Mouse (Mus musculus) heart, embryonic 16.5 days (tissue): ENCODE data around the gene Col6a2. TPM values are rescaled to one million over a fixed set of nuclear protein-coding genes. Genes with fewer than 3 reads are reported as not detected.

Source experiments
- ATAC-seq: fragments of 200-750 bp; cut with Nextera tagmentation; replicated peaks from 2 replicates; pipeline ENCODE4 v1.8.0; 2017; ENCODE audit warnings: moderate number of reproducible peaks; ENCODE audit not compliant: insufficient read depth, low FRiP score; ENCODE audit errors: extremely low read depth
- H3K27ac ChIP-seq: fragments of 300-500 bp; sonication (generic); 2 replicates; pipeline ENCODE4 v1.5.1; 2014; ENCODE audit warnings: mild to moderate bottlenecking, low read length, control low read depth, moderate library complexity
- H3K27me3 ChIP-seq: fragments of 300-500 bp; sonication (generic); 2 replicates; pipeline ENCODE4 v1.6.1; 2014; ENCODE audit warnings: low read length, mixed read lengths; ENCODE audit not compliant: control insufficient read depth, insufficient read depth
- H3K36me3 ChIP-seq: fragments of 300-500 bp; sonication (generic); 2 replicates; pipeline ENCODE4 v1.6.1; 2014; ENCODE audit not compliant: control insufficient read depth, insufficient read depth
- H3K4me1 ChIP-seq: fragments of 300-500 bp; sonication (generic); 2 replicates; pipeline ENCODE4 v1.6.1; 2014; ENCODE audit warnings: low read length, mixed read lengths; ENCODE audit not compliant: control insufficient read depth, insufficient read depth
- H3K4me2 ChIP-seq: fragments of 300-500 bp; sonication (generic); 2 replicates; pipeline ENCODE4 v1.6.1; 2014; ENCODE audit warnings: low read depth, mild to moderate bottlenecking, control low read depth, low read length
- H3K4me3 ChIP-seq: fragments of 300-500 bp; sonication (generic); 2 replicates; pipeline ENCODE4 v1.5.1; 2014; ENCODE audit warnings: mild to moderate bottlenecking, control low read depth, low read length
- H3K9ac ChIP-seq: fragments of 300-500 bp; sonication (generic); 2 replicates; pipeline ENCODE4 v1.6.1; 2014; ENCODE audit warnings: low read length, control low read depth
- H3K9me3 ChIP-seq: fragments of 300-500 bp; sonication (generic); replicated peaks from 2 replicates; pipeline ENCODE4 v1.6.1; 2016; ENCODE audit warnings: low read length; ENCODE audit not compliant: control insufficient read depth
- WGBS: fragments of 180-500 bp; shearing (Covaris S2); extraction: QIAGEN DNeasy Blood & Tissue Kit; methylation state at CpG from one replicate; pipeline ENCODE4 v1.1.7; 2014; 5-methylcytosine and 5-hydroxymethylcytosine counted together
- polyA plus RNA-seq: library from polyadenylated mRNA; unstranded; fragments of >200 nt; fragmentation: Nextera tagmentation; extraction: Ambion mirVana; gene quantifications from 2 replicates; pipeline ENCODE4 v1.2.1, GENCODE M21; 2015

Col6a2 gene
- polyA plus RNA-seq, 1 experiment from 2014 or later, result 100 TPM

GRCm38 (mm10) chr10:76653345-76654336 is 30.2 kb upstream of the Col6a2 start:
- H3K4me1 ChIP-seq, result no peaks in the 10 kb centered on the region
- H3K9me3 ChIP-seq, result 0 out of 2 replicates have a peak, but pooled peaks cover 2% of the 10 kb centered on the region
- no peak overlapping the region for H3K4me3 ChIP-seq
- no peaks in the 10 kb centered on the region for H3K27me3 ChIP-seq
- no peak overlapping the region for H3K4me2 ChIP-seq
- no peaks in the 10 kb centered on the region for H3K36me3 ChIP-seq
- 67% methylated on average over 11 of the region's 11 CpGs for WGBS
- no peak for ATAC-seq
- H3K9ac ChIP-seq, result no peak overlapping the region
- H3K27ac ChIP-seq, result no peak overlapping the region

- Histone ChIP-seq H3K36me3 (no peaks in the 10 kb centered on the region), H3K27ac (peak overlapping the region; percentile 24), H3K9me3 (no peaks in the 10 kb centered on the region), H3K4me2 (no peak overlapping the region), H3K9ac (no peak overlapping the region), H3K4me3 (no peak overlapping the region), H3K4me1 (no peaks in the 10 kb centered on the region), H3K27me3 (no peaks in the 10 kb centered on the region)
- 49% methylated on average over 12 of the region's 12 CpGs for WGBS
- ATAC-seq, result no peak
Measured at GRCm38 (mm10) chr10:76650662-76651342, 27.4 kb upstream of the Col6a2 start.

- Histone ChIP-seq H3K4me3 (no peak overlapping the region), H3K4me2 (no peak overlapping the region), H3K9ac (no peak overlapping the region), H3K4me1 (no peaks in the 10 kb centered on the region), H3K9me3 (no peaks in the 10 kb centered on the region), H3K27me3 (no peaks in the 10 kb centered on the region), H3K27ac (no peak overlapping the region), H3K36me3 (no peaks in the 10 kb centered on the region)
- ATAC-seq, result no peak
- WGBS, result 75% methylated on average over 10 of the region's 10 CpGs
Measured at GRCm38 (mm10) chr10:76648738-76649137, 25.3 kb upstream of the Col6a2 start.

- Histone ChIP-seq H3K4me1 (no peaks in the 10 kb centered on the region), H3K9me3 (no peaks in the 10 kb centered on the region), H3K4me3 (no peak overlapping the region), H3K4me2 (no peak overlapping the region), H3K36me3 (no peaks in the 10 kb centered on the region), H3K9ac (no peak overlapping the region), H3K27ac (no peak overlapping the region), H3K27me3 (no peaks in the 10 kb centered on the region)
- no peak for ATAC-seq
- 66% methylated on average over 3 of the region's 3 CpGs for WGBS
Measured at GRCm38 (mm10) chr10:76647390-76647789, 24.0 kb upstream of the Col6a2 start.

- no peaks in the 10 kb centered on the region for H3K27me3 ChIP-seq
- H3K4me2 ChIP-seq, result no peak overlapping the region
- WGBS, result 68% methylated on average over 4 of the region's 4 CpGs
- no peak overlapping the region for H3K9ac ChIP-seq
- ATAC-seq, result no peak
- no peaks in the 10 kb centered on the region for H3K9me3 ChIP-seq
- H3K4me1 ChIP-seq, result no peaks in the 10 kb centered on the region
- H3K36me3 ChIP-seq, result no peaks in the 10 kb centered on the region
- no peak overlapping the region for H3K27ac ChIP-seq
- no peak overlapping the region for H3K4me3 ChIP-seq
Measured at GRCm38 (mm10) chr10:76645686-76646085, 22.3 kb upstream of the Col6a2 start.

GRCm38 (mm10) chr10:76645066-76645465 is 21.6 kb upstream of the Col6a2 start:
- Histone ChIP-seq H3K4me3 (no peak overlapping the region), H3K27me3 (no peaks in the 10 kb centered on the region), H3K4me1 (no peaks in the 10 kb centered on the region), H3K9ac (no peak overlapping the region), H3K9me3 (no peaks in the 10 kb centered on the region), H3K36me3 (no peaks in the 10 kb centered on the region), H3K27ac (no peak overlapping the region), H3K4me2 (no peak overlapping the region)
- no peak for ATAC-seq

GRCm38 (mm10) chr10:76643999-76644398 is 20.6 kb upstream of the Col6a2 start:
- no peak for ATAC-seq

GRCm38 (mm10) chr10:76643446-76643845 is 20.0 kb upstream of the Col6a2 start:
- H3K4me3 ChIP-seq, result no peak overlapping the region
- H3K36me3 ChIP-seq, result no peaks in the 10 kb centered on the region
- ATAC-seq, result no peak
- H3K9ac ChIP-seq, result no peak overlapping the region
- H3K27me3 ChIP-seq, result no peaks in the 10 kb centered on the region
- H3K4me2 ChIP-seq, result no peak overlapping the region
- no peaks in the 10 kb centered on the region for H3K4me1 ChIP-seq
- WGBS, result 51% methylated on average over 9 of the region's 9 CpGs
- peak overlapping the region; percentile 66 for H3K27ac ChIP-seq
- H3K9me3 ChIP-seq, result no peaks in the 10 kb centered on the region

More at GRCm38 (mm10) chr10:76643999-76644398, 20.6 kb upstream of the Col6a2 start:
- Histone ChIP-seq H3K27me3 (no peaks in the 10 kb centered on the region), H3K9me3 (no peaks in the 10 kb centered on the region), H3K4me3 (no peak overlapping the region), H3K36me3 (no peaks in the 10 kb centered on the region), H3K4me1 (no peaks in the 10 kb centered on the region), H3K9ac (no peak overlapping the region), H3K4me2 (no peak overlapping the region), H3K27ac (peak overlapping the region; percentile 33)
- whole genome bisulfite sequencing, result 70% methylated on average over 4 of the region's 4 CpGs
